Mouse (Mus musculus) frontal cortex, postnatal 10 days (tissue): Measurements from ENCODE around the gene Erbin.

Experiments used
- DNase-seq, 2 experiments: peaks; one replicate each; pipeline ENCODE4 v3.0.0; 2022; ENCODE audit warnings: low spot score in 2 of 2, mixed read lengths in 1 of 2

Gene Erbin

GRCm38 (mm10) chr13:103807464-103807863 is 112.8 kb downstream of the Erbin start:
- DNase-seq = no peak

GRCm38 (mm10) chr13:103806210-103806851 is 114.0 kb downstream of the Erbin start:
- peak; percentile 31 to 38 for DNase-seq

GRCm38 (mm10) chr13:103803721-103804120 is 116.6 kb downstream of the Erbin start:
- DNase-seq = no peak

GRCm38 (mm10) chr13:103801021-103801420 is 119.3 kb downstream of the Erbin start:
- DNase-seq = no peak

- no peak for DNase-seq
Measured at GRCm38 (mm10) chr13:103794688-103795543, 125.4 kb downstream of the Erbin start.

- DNase-seq = no peak
Measured at GRCm38 (mm10) chr13:103779922-103780585, 140.3 kb downstream of the Erbin start.

- DNase-seq = no peak
Measured at GRCm38 (mm10) chr13:103777126-103777525, 143.2 kb downstream of the Erbin start.

GRCm38 (mm10) chr13:103774119-103774757 is 146.1 kb downstream of the Erbin start, which contains the start of gene Srek1:
Gene Srek1, minus strand, starts transcription at chr13:103774608.
- DNase-seq = peak; percentile 88 to 94

- no peak for DNase-seq
Measured at GRCm38 (mm10) chr13:103773407-103774118, 146.8 kb downstream of the Erbin start.

- no peak for DNase-seq
Measured at GRCm38 (mm10) chr13:103772917-103773316, 147.4 kb downstream of the Erbin start.

- no peak for DNase-seq
Measured at GRCm38 (mm10) chr13:103770821-103771220, 149.5 kb downstream of the Erbin start.
